Mouse (Mus musculus) heart, embryonic 10.5 days (tissue): Measurements from ENCODE around the gene Wnk4. TPM values are rescaled to one million over a fixed set of nuclear protein-coding genes. Genes with fewer than 3 reads are reported as not detected.

Source experiments
- DNase-seq: peaks from one replicate; pipeline ENCODE4 v3.0.0-alpha.2; 2017; ENCODE audit warnings: low spot score
- H3K27ac ChIP-seq: fragments of 300-500 bp; sonication (generic); 2 replicates; pipeline ENCODE4 v1.5.1; 2016; ENCODE audit warnings: mild to moderate bottlenecking
- H3K27me3 ChIP-seq: fragments of 300-500 bp; sonication (generic); 2 replicates; pipeline ENCODE4 v1.6.1; 2016; ENCODE audit warnings: mild to moderate bottlenecking; ENCODE audit not compliant: poor library complexity, insufficient read depth, severe bottlenecking
- H3K36me3 ChIP-seq: fragments of 300-500 bp; sonication (generic); 2 replicates; pipeline ENCODE4 v1.6.1; 2016; ENCODE audit warnings: mild to moderate bottlenecking, moderate library complexity
- H3K4me1 ChIP-seq: fragments of 300-500 bp; sonication (generic); 2 replicates; pipeline ENCODE4 v1.6.1; 2016; ENCODE audit warnings: mild to moderate bottlenecking
- H3K4me3 ChIP-seq: fragments of 300-500 bp; sonication (generic); 2 replicates; pipeline ENCODE4 v1.5.1; 2016; ENCODE audit warnings: mild to moderate bottlenecking, moderate library complexity
- H3K9me3 ChIP-seq: fragments of 300-500 bp; sonication (generic); 2 replicates; pipeline ENCODE4 v1.6.1; 2016; ENCODE audit warnings: mild to moderate bottlenecking, moderate library complexity
- WGBS: fragments of 180-500 bp; shearing (Covaris S2); methylation state at CpG from one replicate; pipeline ENCODE4 v1.1.7; 2016; 5-methylcytosine and 5-hydroxymethylcytosine counted together
- polyA plus RNA-seq: library from polyadenylated mRNA; unstranded; fragments of >200 nt; fragmentation: Nextera tagmentation; extraction: Ambion mirVana; gene quantifications from 2 replicates; pipeline ENCODE4 v1.2.1, GENCODE M21; 2016

Gene Wnk4
- polyA plus RNA-seq = 13.9 and 14.8 TPM in 2 replicates

DNA sequence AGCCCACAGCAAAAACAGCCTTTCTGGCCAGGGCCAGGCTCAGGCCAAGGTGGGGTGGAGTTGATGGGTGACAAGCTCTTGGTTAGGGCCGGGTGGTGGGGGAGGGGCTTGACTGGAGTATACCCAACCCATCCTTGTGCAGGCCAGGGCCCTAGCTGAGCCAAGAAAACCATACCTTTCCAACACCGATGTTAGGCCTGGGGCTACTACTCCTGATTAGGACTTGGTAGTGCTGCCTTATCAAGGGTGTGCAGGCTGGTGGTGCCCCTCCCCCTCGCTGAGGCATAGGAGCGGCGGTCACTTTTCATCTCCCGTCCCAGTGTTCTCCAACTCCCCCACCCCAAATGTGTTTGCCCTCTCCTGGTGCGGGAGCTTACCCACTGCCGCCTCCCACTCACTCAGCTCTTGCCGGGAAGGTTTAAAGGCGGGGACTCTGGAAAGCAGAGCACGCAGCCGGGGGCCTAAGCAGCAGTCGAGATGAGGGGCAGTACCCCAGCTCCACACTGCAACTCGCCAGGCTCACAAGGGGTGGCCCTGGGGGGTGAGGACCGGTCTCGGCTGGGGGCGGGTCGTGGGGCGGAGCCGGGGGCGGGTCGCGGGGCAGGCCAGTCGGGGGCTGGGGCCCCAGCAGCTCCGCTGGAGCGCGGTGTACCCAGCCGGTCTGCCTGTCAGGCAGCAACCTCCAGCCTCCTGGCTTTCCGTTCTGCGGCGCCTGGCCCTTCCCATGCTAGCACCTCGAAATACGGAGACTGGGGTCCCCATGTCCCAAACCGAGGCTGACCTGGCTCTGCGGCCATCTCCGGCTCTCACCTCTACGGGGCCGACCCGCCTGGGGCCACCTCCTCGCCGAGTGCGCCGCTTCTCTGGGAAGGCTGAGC, at the start of gene Wnk4:
Wnk4 (plus strand) TSS at position 620 of the 878 bp plus-strand sequence.
- peaks cover 39% of the 10 kb centered on the region for H3K27me3 ChIP-seq

DNA sequence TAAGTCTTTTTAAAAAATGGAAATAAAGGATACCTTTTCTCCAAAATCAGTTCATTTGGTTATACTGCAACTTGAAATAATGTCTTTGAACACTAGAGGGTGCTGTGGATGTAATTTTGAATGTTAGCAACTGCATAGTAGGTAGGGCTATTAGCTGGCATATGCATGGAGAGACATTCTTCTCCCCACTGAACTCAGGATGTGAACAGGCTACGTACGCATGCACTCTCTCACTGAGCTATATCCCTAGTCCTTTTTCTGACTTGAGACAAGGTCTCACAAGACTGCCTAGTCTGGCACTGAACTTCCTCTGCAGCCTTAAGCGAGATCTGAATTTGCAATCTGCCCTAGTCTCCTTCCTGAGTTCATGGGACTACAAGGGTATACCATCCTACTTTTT, 48.4 kb upstream of the Wnk4 start:
- H3K27me3 ChIP-seq = no peaks in the 10 kb centered on the region
- no peak for DNase-seq
- no peak overlapping the region for H3K4me3 ChIP-seq
- WGBS = 51% methylated on average over 3 of the region's 3 CpGs
- H3K4me1 ChIP-seq = no peaks in the 10 kb centered on the region
- peaks cover 57% of the 10 kb centered on the region for H3K36me3 ChIP-seq
- no peaks in the 10 kb centered on the region for H3K9me3 ChIP-seq
- no peak overlapping the region for H3K27ac ChIP-seq

More for the DNA sequence above, at the start of gene Wnk4:
- H3K27ac ChIP-seq = peak within 1 kb of the TSS; percentile 83
- H3K36me3 ChIP-seq = peaks cover 20% of the 10 kb centered on the region
- peak within 1 kb of the TSS; percentile 73 for H3K4me3 ChIP-seq
- no peaks in the 10 kb centered on the region for H3K9me3 ChIP-seq
- H3K4me1 ChIP-seq = peaks cover 76% of the 10 kb centered on the region
- DNase-seq = peak; percentile 97
- 1% methylated on average over 43 of the region's 43 CpGs for WGBS

DNA sequence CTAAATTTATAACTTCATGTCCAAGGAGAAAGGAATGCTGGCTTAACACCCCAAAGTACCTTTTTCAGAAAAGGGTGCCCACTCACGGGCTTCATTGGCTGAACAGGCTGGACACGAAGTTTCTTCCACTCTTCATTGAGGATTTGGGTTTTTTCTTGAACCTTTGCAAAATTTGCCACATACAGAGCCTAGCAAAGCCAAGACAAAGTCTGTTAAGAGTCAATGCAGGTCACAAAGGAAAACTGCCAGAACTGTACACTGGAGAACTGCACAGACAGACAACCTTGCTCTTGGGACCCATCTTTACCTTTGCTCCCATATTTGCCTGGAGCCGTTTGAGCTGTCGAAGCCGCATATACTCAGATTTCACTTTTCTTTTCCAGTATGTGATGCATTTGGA, 43.4 kb upstream of the Wnk4 start:
- no peak for DNase-seq
- Histone ChIP-seq H3K36me3 (peaks cover 32% of the 10 kb centered on the region), H3K4me3 (no peak overlapping the region), H3K27me3 (no peaks in the 10 kb centered on the region), H3K9me3 (no peaks in the 10 kb centered on the region), H3K4me1 (no peaks in the 10 kb centered on the region), H3K27ac (no peak overlapping the region)
- WGBS = 87% methylated on average over 5 of the region's 5 CpGs

DNA sequence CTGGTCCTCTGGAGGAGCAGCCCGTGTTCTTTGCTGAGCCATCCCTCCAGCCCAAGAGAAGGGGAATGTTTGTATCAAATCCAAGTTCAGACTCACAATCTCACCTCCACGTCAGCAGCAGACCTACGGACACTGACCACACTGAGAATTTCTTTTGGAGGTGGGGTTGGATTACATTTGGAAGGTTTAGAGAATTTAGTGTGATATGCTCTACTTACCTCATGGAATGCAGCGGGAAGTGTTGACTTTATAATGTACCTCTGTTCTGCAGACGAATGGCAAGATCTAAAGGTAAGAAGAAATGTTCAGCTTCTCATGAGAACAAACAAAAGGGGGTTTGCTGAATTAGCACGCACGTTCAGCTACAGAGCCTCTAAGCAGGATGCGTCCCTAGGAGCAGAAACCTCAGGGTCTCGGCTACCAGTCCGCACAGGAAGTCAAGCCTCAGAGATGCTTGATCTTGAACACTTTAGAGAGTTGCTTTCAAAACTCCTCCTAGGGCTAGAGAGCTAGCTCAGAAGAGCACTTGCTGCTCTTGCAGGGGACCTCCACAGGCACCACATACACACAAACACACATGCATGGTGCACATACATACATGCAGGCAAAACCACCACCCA, 41.8 kb upstream of the Wnk4 start:
- no peak overlapping the region for H3K4me3 ChIP-seq
- no peaks in the 10 kb centered on the region for H3K4me1 ChIP-seq
- H3K27me3 ChIP-seq = no peaks in the 10 kb centered on the region
- H3K27ac ChIP-seq = no peak overlapping the region
- peaks cover 20% of the 10 kb centered on the region for H3K36me3 ChIP-seq
- WGBS = 79% methylated on average over 10 of the region's 10 CpGs
- H3K9me3 ChIP-seq = no peaks in the 10 kb centered on the region
- DNase-seq = no peak

DNA sequence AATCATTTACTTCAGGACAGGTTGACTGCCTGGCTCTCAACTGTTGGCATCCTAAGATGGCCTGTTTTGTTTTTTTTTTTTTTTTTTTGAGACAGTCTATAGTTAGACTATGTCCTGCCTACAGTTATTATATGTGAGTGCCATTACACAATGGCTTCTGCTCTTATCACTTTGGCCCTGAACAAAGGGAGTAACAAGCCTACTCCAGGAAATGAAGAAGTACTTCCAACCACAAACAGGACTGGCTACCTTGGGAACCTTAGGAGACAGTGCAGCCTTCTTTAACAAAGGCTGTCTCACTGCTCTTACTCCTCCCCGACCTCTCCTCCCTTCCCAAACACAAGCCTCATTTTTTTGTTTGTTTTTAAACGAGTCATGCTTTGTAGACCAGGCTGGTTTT, 39.5 kb upstream of the Wnk4 start:
- WGBS = 49% methylated on average over 2 of the region's 2 CpGs
- Histone ChIP-seq H3K4me1 (peaks cover 8% of the 10 kb centered on the region), H3K9me3 (no peaks in the 10 kb centered on the region), H3K36me3 (0 out of 2 replicates have a peak, but pooled peaks cover under 1% of the 10 kb centered on the region), H3K4me3 (no peak overlapping the region), H3K27ac (no peak overlapping the region), H3K27me3 (no peaks in the 10 kb centered on the region)
- no peak for DNase-seq

DNA sequence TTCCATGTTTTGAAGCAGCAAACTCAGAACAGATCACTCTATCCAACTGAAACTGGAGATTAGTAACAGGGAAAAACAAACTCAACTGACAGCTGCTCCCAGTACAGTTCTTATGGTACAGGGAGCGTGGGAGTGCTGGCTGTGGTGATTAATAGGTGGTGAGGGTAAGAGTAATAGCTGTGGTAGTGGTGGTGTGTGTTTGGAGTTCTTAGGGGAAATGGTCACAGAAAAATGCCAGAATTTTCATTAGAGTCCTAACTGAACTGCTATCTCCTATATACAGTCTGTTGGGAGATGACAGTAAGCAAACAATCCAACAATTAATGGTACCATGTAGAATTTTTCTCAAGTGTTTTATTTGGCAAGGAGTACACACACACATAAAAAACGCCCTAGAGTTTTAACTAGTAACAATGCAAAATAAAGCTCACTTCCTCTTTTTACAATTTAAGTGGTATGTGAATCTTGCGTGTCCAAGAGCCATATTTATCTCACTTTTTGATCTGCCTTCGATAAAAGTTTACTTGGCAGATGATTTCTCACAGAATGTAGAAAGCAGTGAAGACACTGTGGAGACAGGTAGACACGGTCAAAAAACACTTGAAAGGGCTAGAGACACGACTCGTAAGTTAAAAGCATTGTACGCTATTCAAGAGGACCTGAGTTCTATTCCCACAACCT, 38.9 kb upstream of the Wnk4 start:
- no peak for DNase-seq
- WGBS = 81% methylated on average over 8 of the region's 8 CpGs
- Histone ChIP-seq H3K36me3 (no peaks in the 10 kb centered on the region), H3K27ac (no peak overlapping the region), H3K4me1 (peaks cover 13% of the 10 kb centered on the region), H3K4me3 (no peak overlapping the region), H3K27me3 (no peaks in the 10 kb centered on the region), H3K9me3 (no peaks in the 10 kb centered on the region)

DNA sequence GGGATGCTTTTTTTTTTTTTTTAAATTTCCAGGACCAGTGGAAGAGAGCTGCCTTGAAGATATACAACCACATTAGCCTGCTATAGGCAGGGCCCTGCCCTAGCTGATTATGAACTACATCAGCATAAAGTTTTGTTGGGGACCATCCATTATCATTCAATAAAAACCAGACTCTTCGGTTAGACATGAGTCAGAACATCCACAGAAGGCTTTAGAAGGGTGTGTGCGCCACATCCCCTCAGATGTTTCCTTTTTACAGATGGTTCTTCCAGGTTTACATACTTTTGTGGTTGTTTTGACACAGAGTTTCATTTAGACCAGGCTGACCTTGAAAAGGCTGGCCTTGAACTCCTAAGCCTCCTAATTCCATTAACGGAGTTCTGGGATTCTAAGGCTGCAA, 36.0 kb upstream of the Wnk4 start:
- Histone ChIP-seq H3K36me3 (no peaks in the 10 kb centered on the region), H3K9me3 (no peaks in the 10 kb centered on the region), H3K4me3 (no peak overlapping the region), H3K27me3 (no peaks in the 10 kb centered on the region), H3K4me1 (peaks cover 18% of the 10 kb centered on the region), H3K27ac (no peak overlapping the region)
- no peak for DNase-seq
- WGBS = 85% methylated on average over 3 of the region's 3 CpGs

DNA sequence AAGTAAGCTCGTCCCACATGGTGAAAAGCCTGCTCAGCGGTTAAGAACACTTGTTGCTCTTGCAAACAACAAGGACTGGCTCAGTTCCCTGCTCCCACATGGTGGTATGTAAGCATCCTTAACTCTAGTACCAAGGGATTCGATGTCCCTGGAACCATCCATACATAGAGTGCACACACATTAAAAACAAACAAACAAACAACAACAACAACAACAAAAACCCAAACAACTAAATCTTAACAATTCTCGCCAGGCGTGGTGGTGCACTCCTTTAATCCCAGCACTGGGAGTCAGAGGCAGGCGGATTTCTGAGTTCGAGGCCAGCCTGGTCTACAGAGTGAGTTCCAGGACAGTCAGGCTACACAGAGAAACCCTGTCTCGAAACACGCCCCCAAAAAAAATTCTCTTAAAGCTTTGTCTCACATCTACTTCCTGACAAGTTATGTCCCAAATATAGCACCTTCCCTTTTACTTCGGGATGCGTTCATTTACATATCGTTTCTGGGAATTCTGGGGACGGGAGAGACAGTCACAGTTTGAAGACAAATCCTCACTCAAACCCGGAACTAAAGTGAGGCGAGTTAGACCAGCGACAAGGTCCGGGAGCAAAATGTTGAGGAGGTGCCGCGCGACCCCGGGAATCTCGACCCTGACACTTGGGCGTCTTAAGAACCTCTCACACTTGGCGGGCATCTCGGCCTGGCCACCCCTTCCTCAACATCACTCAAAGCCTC, 34.9 kb upstream of the Wnk4 start:
- DNase-seq = no peak
- H3K27ac ChIP-seq = peak overlapping the region; percentile 92
- 17% methylated on average over 25 of the region's 25 CpGs for WGBS

DNA sequence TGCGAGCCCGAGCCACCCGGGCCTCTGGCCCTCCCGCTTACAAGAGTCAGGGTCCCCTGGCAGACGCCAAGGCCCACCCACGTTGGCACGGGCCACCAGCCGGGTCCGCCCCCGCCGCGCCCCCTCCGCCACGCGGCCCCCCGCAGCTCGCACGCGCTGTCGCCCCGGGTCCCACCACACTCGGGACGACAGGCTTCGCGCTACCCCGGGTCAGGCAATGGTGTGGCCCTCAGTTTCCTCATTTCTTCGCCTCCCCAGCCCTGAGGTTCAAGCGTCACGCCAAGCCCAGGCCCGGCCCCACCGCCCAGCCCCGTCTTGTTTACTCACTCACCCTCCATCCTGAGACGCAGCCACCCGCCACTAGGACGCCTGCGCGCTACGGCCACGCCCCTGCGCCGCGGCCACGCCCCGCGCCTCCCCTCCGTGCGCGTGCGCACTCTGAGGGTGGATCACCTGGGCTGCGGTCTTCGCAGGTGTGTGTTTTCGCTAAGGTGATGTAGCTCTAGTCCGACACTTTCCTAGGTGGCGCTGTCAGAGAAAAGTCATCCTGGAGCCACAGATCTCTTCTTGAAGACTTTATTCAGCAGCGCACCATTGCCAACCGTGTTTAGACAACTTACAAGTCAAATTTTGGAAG, 34.2 kb upstream of the Wnk4 start, which contains the start of gene Ezh1:
Ezh1 (minus strand) TSS at position 399 of the 637 bp plus-strand sequence.
- Histone ChIP-seq H3K36me3 (no peaks in the 10 kb centered on the region), H3K27ac (peak within 1 kb of the TSS; percentile 92), H3K4me3 (peak within 1 kb of the TSS; percentile 93), H3K27me3 (no peaks in the 10 kb centered on the region), H3K9me3 (no peaks in the 10 kb centered on the region), H3K4me1 (peaks cover 34% of the 10 kb centered on the region)
- WGBS = under 1% methylated on average over 56 of the region's 56 CpGs
- peak; percentile 94 for DNase-seq

More for the DNA sequence above, 34.9 kb upstream of the Wnk4 start:
- no peaks in the 10 kb centered on the region for H3K36me3 ChIP-seq
- H3K4me1 ChIP-seq = peaks cover 28% of the 10 kb centered on the region
- no peaks in the 10 kb centered on the region for H3K9me3 ChIP-seq
- H3K27me3 ChIP-seq = no peaks in the 10 kb centered on the region
- peak overlapping the region; percentile 93 for H3K4me3 ChIP-seq

DNA sequence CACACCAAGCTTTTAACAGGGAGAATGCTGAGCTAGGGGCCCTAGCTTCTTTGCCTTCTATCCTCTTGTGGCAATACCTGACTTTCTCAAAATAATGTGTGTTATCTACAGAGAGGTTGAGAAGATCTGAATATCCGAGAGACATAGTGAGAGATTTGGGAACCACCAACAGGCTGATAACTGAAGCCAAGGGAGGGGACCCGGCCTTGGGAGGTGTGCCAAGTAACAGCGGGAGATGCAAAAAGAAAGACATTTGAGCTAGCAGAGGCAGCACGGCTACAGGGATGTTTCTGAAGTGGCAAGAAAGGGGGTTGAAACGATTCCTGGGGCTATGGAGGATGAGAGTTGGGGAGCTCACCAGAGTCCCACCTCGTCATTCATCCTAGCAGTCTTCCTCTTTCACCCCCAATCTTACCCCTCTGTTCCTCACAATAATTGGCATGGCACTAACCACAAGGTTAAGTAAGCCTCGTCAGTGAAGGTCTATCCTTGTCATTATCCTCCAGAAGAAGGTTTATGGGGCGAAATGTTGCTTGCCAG, 30.9 kb upstream of the Wnk4 start:
- H3K36me3 ChIP-seq = no peaks in the 10 kb centered on the region
- peak overlapping the region; percentile 87; the same call in 1 of the 2 replicates for H3K27ac ChIP-seq
- H3K4me3 ChIP-seq = no peak overlapping the region
- peaks cover 48% of the 10 kb centered on the region for H3K4me1 ChIP-seq
- WGBS = 20% methylated on average over 8 of the region's 8 CpGs
- no peaks in the 10 kb centered on the region for H3K27me3 ChIP-seq
- no peak for DNase-seq
- no peaks in the 10 kb centered on the region for H3K9me3 ChIP-seq

DNA sequence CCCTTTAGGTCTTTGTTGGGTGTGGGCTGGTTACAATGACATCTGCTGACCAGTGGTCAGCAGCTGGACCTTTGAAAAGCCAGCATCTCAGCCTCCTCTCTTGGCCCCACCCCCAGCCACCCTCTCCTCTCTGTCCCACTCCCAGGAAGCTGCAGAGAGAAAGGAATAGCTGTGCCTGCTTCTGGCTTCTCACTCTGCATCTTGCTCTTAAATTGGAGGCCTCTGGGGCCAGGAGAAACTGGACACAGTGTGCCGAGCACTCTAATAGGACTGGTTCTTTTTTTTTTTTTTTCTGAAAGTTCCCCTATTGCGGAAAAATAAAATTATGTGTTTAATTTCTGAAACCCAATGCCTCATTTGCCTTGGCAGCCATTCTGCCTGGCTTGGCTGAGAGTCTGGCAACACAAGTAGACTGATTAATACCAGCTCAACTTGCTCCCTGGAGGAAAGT, 30.3 kb upstream of the Wnk4 start:
- Histone ChIP-seq H3K27ac (peak overlapping the region; percentile 87), H3K27me3 (no peaks in the 10 kb centered on the region), H3K36me3 (no peaks in the 10 kb centered on the region), H3K4me1 (peaks cover 48% of the 10 kb centered on the region), H3K9me3 (no peaks in the 10 kb centered on the region), H3K4me3 (no peak overlapping the region; the same call in 1 of the 2 replicates)
- no peak for DNase-seq
- 25% methylated on average over 2 of the region's 2 CpGs for WGBS

DNA sequence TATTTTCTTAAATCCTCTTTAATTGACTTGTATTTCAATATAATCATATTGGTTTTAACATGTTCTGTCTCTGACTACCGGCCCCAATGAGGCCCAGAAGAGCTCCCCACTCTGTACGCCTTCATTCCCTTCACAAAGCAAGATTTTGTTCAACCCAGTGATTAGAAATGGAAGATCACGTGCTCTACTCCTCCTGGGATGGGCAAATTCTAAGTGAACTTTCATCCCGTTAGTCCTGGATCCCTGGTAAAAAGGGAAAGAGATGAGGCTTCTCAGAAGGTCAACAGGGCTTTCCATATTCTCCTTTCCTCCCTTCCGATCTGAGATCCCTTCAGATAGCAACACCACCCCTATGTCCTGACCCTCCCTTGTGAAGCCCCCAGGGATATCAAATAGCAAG, 29.8 kb upstream of the Wnk4 start:
- H3K36me3 ChIP-seq = no peaks in the 10 kb centered on the region
- H3K27me3 ChIP-seq = no peaks in the 10 kb centered on the region
- DNase-seq = no peak
- WGBS = 25% methylated on average over 5 of the region's 5 CpGs
- H3K4me1 ChIP-seq = peaks cover 43% of the 10 kb centered on the region
- H3K27ac ChIP-seq = peak overlapping the region; percentile 87
- no peaks in the 10 kb centered on the region for H3K9me3 ChIP-seq
- H3K4me3 ChIP-seq = peak overlapping the region; percentile 27; the same call in 1 of the 2 replicates
